Mouse (Mus musculus) urinary bladder, adult 18-20 months (tissue): ENCODE measurements around the gene Ola1.

Experiments used
- DNase-seq, 2 experiments: peaks; one replicate each; pipeline ENCODE4 v3.0.0; 2022; ENCODE audit warnings: low spot score in 2 of 2, mixed read lengths in 2 of 2

The Ola1 gene

GRCm38 (mm10) chr2:73063911-73064619 lies 154.7 kb downstream of the Ola1 start:
- DNase-seq: no peak

GRCm38 (mm10) chr2:73060259-73060585 lies 158.5 kb downstream of the Ola1 start:
- peak; percentile 20 to 22 for DNase-seq

GRCm38 (mm10) chr2:73059550-73060258 lies 159.0 kb downstream of the Ola1 start:
- DNase-seq: peak in 1 of 2 experiments; percentile 23

GRCm38 (mm10) chr2:73058344-73058743 lies 160.4 kb downstream of the Ola1 start:
- no peak for DNase-seq

GRCm38 (mm10) chr2:73057589-73057988 lies 161.1 kb downstream of the Ola1 start:
- no peak for DNase-seq

GRCm38 (mm10) chr2:73056090-73056956 lies 162.4 kb downstream of the Ola1 start:
- DNase-seq: no peak

GRCm38 (mm10) chr2:73053791-73054490 lies 164.8 kb downstream of the Ola1 start:
- no peak for DNase-seq

- DNase-seq: no peak
Measured at GRCm38 (mm10) chr2:73050401-73050800, 168.3 kb downstream of the Ola1 start.

- no peak for DNase-seq
Measured at GRCm38 (mm10) chr2:73049977-73050376, 168.7 kb downstream of the Ola1 start.

GRCm38 (mm10) chr2:73049001-73049684 lies 169.6 kb downstream of the Ola1 start:
- DNase-seq: no peak

GRCm38 (mm10) chr2:73047061-73047741 lies 171.5 kb downstream of the Ola1 start:
- DNase-seq: peak; percentile 19 to 78

- DNase-seq: peak in 1 of 2 experiments; percentile 50
Measured at GRCm38 (mm10) chr2:73046576-73046975, 172.1 kb downstream of the Ola1 start.

GRCm38 (mm10) chr2:73045505-73045904 lies 173.2 kb downstream of the Ola1 start:
- no peak for DNase-seq
